Mouse (Mus musculus) lung, postnatal 0 days (tissue): ENCODE results near the gene Ppp1r18. TPM values are rescaled to one million over a fixed set of nuclear protein-coding genes. Genes with fewer than 3 reads are reported as not detected.

Experiments
- ATAC-seq: fragments of 200-750 bp; cut with Nextera tagmentation; 2 replicates; pipeline ENCODE4 v1.8.0; 2017; ENCODE audit warnings: moderate library complexity
- DNase-seq: peaks from one replicate; pipeline ENCODE4 v3.0.0-alpha.2; 2016; ENCODE audit warnings: low spot score
- H3K27ac ChIP-seq: fragments of 300-500 bp; sonication (generic); 2 replicates; pipeline ENCODE4 v1.5.1; 2014; ENCODE audit warnings: antibody characterized with exemption, mild to moderate bottlenecking, low read length, mixed read lengths
- H3K27me3 ChIP-seq: fragments of 300-500 bp; sonication (generic); replicated peaks from 2 replicates; pipeline ENCODE4 v1.6.1; 2014; ENCODE audit warnings: low read length, mixed read lengths; ENCODE audit not compliant: insufficient read depth
- H3K36me3 ChIP-seq: fragments of 300-500 bp; sonication (generic); 2 replicates; pipeline ENCODE4 v1.6.1; 2014; ENCODE audit warnings: low read length, mixed read lengths; ENCODE audit not compliant: insufficient read depth
- H3K4me1 ChIP-seq: fragments of 300-500 bp; sonication (generic); 2 replicates; pipeline ENCODE4 v1.6.1; 2014; ENCODE audit warnings: antibody characterized with exemption, low read depth, low read length, mixed read lengths; ENCODE audit not compliant: insufficient read depth
- H3K4me2 ChIP-seq: fragments of 300-500 bp; sonication (generic); replicated peaks from 2 replicates; pipeline ENCODE4 v1.6.1; 2014; ENCODE audit warnings: low read depth, mild to moderate bottlenecking, low read length, moderate library complexity, mixed read lengths
- H3K4me3 ChIP-seq: fragments of 300-500 bp; sonication (generic); 2 replicates; pipeline ENCODE4 v1.5.1; 2014; ENCODE audit warnings: low read depth, low read length
- H3K9ac ChIP-seq: fragments of 300-500 bp; sonication (generic); replicated peaks from 2 replicates; pipeline ENCODE4 v1.6.1; 2014; ENCODE audit warnings: low read depth, mild to moderate bottlenecking
- H3K9me3 ChIP-seq: fragments of 300-500 bp; sonication (generic); 2 replicates; pipeline ENCODE4 v1.6.1; 2016; ENCODE audit warnings: low read length, mixed read lengths
- CTCF ChIP-seq: IDR thresholded peaks from 2 replicates; pipeline ENCODE4 v1.5.1; 2016; ENCODE audit warnings: antibody characterized with exemption, mild to moderate bottlenecking
- EP300 ChIP-seq: IDR thresholded peaks from 2 replicates; pipeline ENCODE4 v1.6.1; 2016; ENCODE audit warnings: antibody characterized with exemption, mild to moderate bottlenecking, control low read depth
- WGBS: fragments of 180-500 bp; shearing (Covaris S2); extraction: QIAGEN DNeasy Blood & Tissue Kit; methylation state at CpG from one replicate; pipeline ENCODE4 v1.1.7; 2014; 5-methylcytosine and 5-hydroxymethylcytosine counted together
- polyA plus RNA-seq: library from polyadenylated mRNA; unstranded; fragments of >200 nt; fragmentation: Nextera tagmentation; extraction: Ambion mirVana; gene quantifications from 2 replicates; pipeline ENCODE4 v1.2.1, GENCODE M21; 2015

Gene Ppp1r18
- polyA plus RNA-seq, 1 experiment from 2014 or later, result 25.4 TPM

GRCm38 (mm10) chr17:35840561-35840960, 24.8 kb upstream of the Ppp1r18 start:
- 53% methylated on average over 14 of the region's 14 CpGs for WGBS
- no peak for TF ChIP-seq CTCF
- TF ChIP-seq EP300, result no peak
- ATAC-seq (no peak), DNase-seq (no peak)
- Histone ChIP-seq H3K27ac (peak overlapping the region; percentile 64; the same call in 1 of the 2 replicates), H3K4me3 (peak overlapping the region; percentile 51; the same call in 1 of the 2 replicates), H3K4me2 (peak overlapping the region; percentile 34; the same call in 1 of the 2 replicates), H3K4me1 (peaks cover 11% of the 10 kb centered on the region; the same call in 1 of the 2 replicates), H3K27me3 (no peaks in the 10 kb centered on the region), H3K9me3 (no peaks in the 10 kb centered on the region), H3K36me3 (peaks cover 5% of the 10 kb centered on the region), H3K9ac (no peak overlapping the region)

GRCm38 (mm10) chr17:35841076-35841950, 24.1 kb upstream of the Ppp1r18 start, which contains the start of gene Mdc1:
Gene Mdc1, plus strand, starts transcription at chr17:35841515.
- Histone ChIP-seq H3K4me3 (peak within 1 kb of the TSS; percentile 51), H3K9ac (peak within 1 kb of the TSS; percentile 36), H3K9me3 (no peaks in the 10 kb centered on the region), H3K36me3 (no peaks in the 10 kb centered on the region), H3K4me1 (peaks cover 10% of the 10 kb centered on the region; the same call in 1 of the 2 replicates), H3K27ac (peak within 1 kb of the TSS; percentile 64), H3K27me3 (no peaks in the 10 kb centered on the region), H3K4me2 (peak within 1 kb of the TSS; percentile 59)
- TF ChIP-seq CTCF (peak; percentile 62), EP300 (peak; percentile 38; the same call in 1 of the 2 replicates)
- peak; percentile 100 for DNase-seq
- ATAC-seq, result peak; percentile 93
- WGBS, result 1% methylated on average over 59 of the region's 59 CpGs

- Histone ChIP-seq H3K4me1 (peaks cover 6% of the 10 kb centered on the region; the same call in 1 of the 2 replicates), H3K4me2 (peak overlapping the region; percentile 59), H3K4me3 (peak overlapping the region; percentile 51), H3K9me3 (no peaks in the 10 kb centered on the region), H3K27ac (peak overlapping the region; percentile 39), H3K36me3 (no peaks in the 10 kb centered on the region), H3K27me3 (no peaks in the 10 kb centered on the region), H3K9ac (peak overlapping the region; percentile 36)
- ATAC-seq (no peak), DNase-seq (no peak)
- TF ChIP-seq EP300, result no peak
- TF ChIP-seq CTCF, result no peak
- WGBS, result 10% methylated on average over 11 of the region's 11 CpGs
These were observed 23.4 kb upstream of the Ppp1r18 start for GRCm38 (mm10) chr17:35842006-35842405.

- H3K4me2 ChIP-seq, result no peak overlapping the region
- peaks cover 8% of the 10 kb centered on the region; the same call in 1 of the 2 replicates for H3K36me3 ChIP-seq
- H3K4me1 ChIP-seq, result peaks cover 6% of the 10 kb centered on the region; the same call in 1 of the 2 replicates
- no peaks in the 10 kb centered on the region for H3K9me3 ChIP-seq
- no peak overlapping the region for H3K9ac ChIP-seq
- DNase-seq (no peak), ATAC-seq (no peak)
- TF ChIP-seq CTCF (peak; percentile 48), EP300 (no peak)
- WGBS, result 93% methylated on average over 3 of the region's 3 CpGs
- H3K27ac ChIP-seq, result no peak overlapping the region
- H3K4me3 ChIP-seq, result no peak overlapping the region
- H3K27me3 ChIP-seq, result no peaks in the 10 kb centered on the region
These were observed 21.9 kb upstream of the Ppp1r18 start for GRCm38 (mm10) chr17:35843514-35843913.

- DNase-seq, result no peak
- Histone ChIP-seq H3K36me3 (peaks cover 22% of the 10 kb centered on the region), H3K4me2 (no peak overlapping the region), H3K4me3 (no peak overlapping the region), H3K9ac (no peak overlapping the region), H3K27ac (no peak overlapping the region), H3K27me3 (no peaks in the 10 kb centered on the region), H3K9me3 (no peaks in the 10 kb centered on the region), H3K4me1 (no peaks in the 10 kb centered on the region)
- ATAC-seq, result peak; percentile 28; the same call in 1 of the 2 replicates
- WGBS, result 50% methylated on average over 1 of the region's 1 CpGs
- TF ChIP-seq CTCF (peak; percentile 46), EP300 (no peak)
These were observed 17.3 kb upstream of the Ppp1r18 start for GRCm38 (mm10) chr17:35848112-35848511.

GRCm38 (mm10) chr17:35850974-35851373, 14.4 kb upstream of the Ppp1r18 start:
- TF ChIP-seq CTCF, result no peak
- no peak for TF ChIP-seq EP300
- 89% methylated on average over 3 of the region's 3 CpGs for WGBS
- Histone ChIP-seq H3K27ac (no peak overlapping the region), H3K9me3 (no peaks in the 10 kb centered on the region), H3K9ac (no peak overlapping the region), H3K4me3 (no peak overlapping the region), H3K36me3 (peaks cover 30% of the 10 kb centered on the region), H3K4me2 (no peak overlapping the region), H3K27me3 (no peaks in the 10 kb centered on the region), H3K4me1 (no peaks in the 10 kb centered on the region)
- DNase-seq, result no peak
- no peak for ATAC-seq
